10 mouse cellular contexts compared by ENCODE assay signal in genomic region chr10:38381873-38382296, GRCm38 (mm10).
DNase-seq lines count a peak whose midpoint lies in the region; ATAC-seq and TF ChIP-seq lines count a peak whose summit lies in the region.
"Had no signal": no experiment of that assay in that cellular context is flagged by ENCODE, and none has a peak within 500 bp of the region (broad histone marks: within the 10 kb centered on the region; RNA-seq: fewer than 3 reads in every experiment).

No protein-coding gene starts in this region.

- WGBS in hindbrain, embryonic 13.5 days, result 78% methylated on average over 7 of the region's 7 CpGs
- 92% methylated on average over 7 of the region's 7 CpGs for WGBS in hindbrain, embryonic 11.5 days
- 87% methylated on average over 7 of the region's 7 CpGs for WGBS in forebrain, embryonic 14.5 days
- 86% methylated on average over 7 of the region's 7 CpGs for WGBS in neural tube, embryonic 15.5 days
- WGBS in kidney, adult 2 months, result 91% methylated on average over 7 of the region's 7 CpGs

- no peaks in the 10 kb centered on the region for H3K27me3 ChIP-seq in hindbrain, embryonic 13.5 days
- H3K27me3 ChIP-seq in hindbrain, embryonic 11.5 days (ENCODE audit: control insufficient read depth, insufficient read depth, low read length), result no peaks in the 10 kb centered on the region
- H3K27me3 ChIP-seq in forebrain, embryonic 14.5 days (replicated peaks; ENCODE audit: control insufficient read depth, insufficient read depth, low read length), result no peaks in the 10 kb centered on the region
- H3K27me3 ChIP-seq in neural tube, embryonic 15.5 days (replicated peaks), result no peaks in the 10 kb centered on the region
- no peaks in the 10 kb centered on the region for H3K27me3 ChIP-seq in kidney, adult 2 months (replicated peaks; ENCODE audit: control insufficient read depth, insufficient read depth, low read length)
- H3K27me3 ChIP-seq: heart, embryonic 13.5 days; megakaryocyte, embryonic 14.5 days had no signal

- no peak overlapping the region for H3K4me2 ChIP-seq in hindbrain, embryonic 13.5 days
- no peak overlapping the region for H3K4me2 ChIP-seq in hindbrain, embryonic 11.5 days (replicated peaks; ENCODE audit: low read depth, low read length)
- H3K4me2 ChIP-seq in forebrain, embryonic 14.5 days (ENCODE audit: low read length), result no peak overlapping the region
- H3K4me2 ChIP-seq in neural tube, embryonic 15.5 days, result no peak overlapping the region
- H3K4me2 ChIP-seq: heart, embryonic 13.5 days had no signal

- DNase-seq in hindbrain, embryonic 11.5 days (ENCODE audit: low spot score), result no peak
- peak; percentile 67 to 72 for DNase-seq in right cerebral cortex, postnatal 10 days (ENCODE audit: low spot score in 2 of 2)
- no peak for DNase-seq in right cerebral cortex, postnatal 36 days (ENCODE audit: low spot score in 2 of 2)
- DNase-seq in forebrain, embryonic 14.5 days (ENCODE audit: low spot score), result peak; percentile 48
- no peak for DNase-seq in kidney, adult 2 months

- H3K4me1 ChIP-seq in hindbrain, embryonic 13.5 days (replicated peaks), result no peaks in the 10 kb centered on the region
- no peaks in the 10 kb centered on the region for H3K4me1 ChIP-seq in hindbrain, embryonic 11.5 days (replicated peaks; ENCODE audit: control insufficient read depth, insufficient read depth, low read length)
- H3K4me1 ChIP-seq in forebrain, embryonic 14.5 days (ENCODE audit: control insufficient read depth, insufficient read depth, low read length), result 0 out of 2 replicates have a peak, but pooled peaks cover 2% of the 10 kb centered on the region
- no peaks in the 10 kb centered on the region for H3K4me1 ChIP-seq in neural tube, embryonic 15.5 days
- H3K4me1 ChIP-seq in kidney, adult 2 months (ENCODE audit: control insufficient read depth, insufficient read depth, low read length), result no peaks in the 10 kb centered on the region
- H3K4me1 ChIP-seq: heart, embryonic 13.5 days; megakaryocyte, embryonic 14.5 days had no signal

- TF ChIP-seq POLR2A in kidney, adult 2 months (IDR thresholded peaks at IDR 0.05; ENCODE audit: low read depth, low read length), result no peak

- peak; percentile 68 for ATAC-seq in hindbrain, embryonic 13.5 days (ENCODE audit: low FRiP score)
- no peak for ATAC-seq in hindbrain, embryonic 11.5 days (ENCODE audit: low FRiP score)
- ATAC-seq in forebrain, embryonic 14.5 days, result peak; percentile 60
- ATAC-seq in neural tube, embryonic 15.5 days (ENCODE audit: low FRiP score), result peak; percentile 76
- ATAC-seq in megakaryocyte, adult 5-6 weeks (ENCODE audit: poor library complexity, severe bottlenecking), result no peak

- H3K27ac ChIP-seq in hindbrain, embryonic 13.5 days, result no peak overlapping the region
- H3K27ac ChIP-seq in hindbrain, embryonic 11.5 days (ENCODE audit: low read depth, low read length), result no peak overlapping the region
- H3K27ac ChIP-seq in forebrain, embryonic 14.5 days (ENCODE audit: low read depth, low read length), result no peak overlapping the region
- peak overlapping the region; percentile 28; the same call in 1 of the 2 replicates for H3K27ac ChIP-seq in neural tube, embryonic 15.5 days (replicated peaks)
- no peak overlapping the region for H3K27ac ChIP-seq in kidney, adult 2 months (ENCODE audit: insufficient read depth, low read depth, low read length)
- H3K27ac ChIP-seq: heart, embryonic 13.5 days had no signal

- no peaks in the 10 kb centered on the region for H3K36me3 ChIP-seq in hindbrain, embryonic 13.5 days
- H3K36me3 ChIP-seq in hindbrain, embryonic 11.5 days (ENCODE audit: control insufficient read depth, insufficient read depth, low read length), result no peaks in the 10 kb centered on the region
- H3K36me3 ChIP-seq in forebrain, embryonic 14.5 days (ENCODE audit: control insufficient read depth, insufficient read depth, low read length), result no peaks in the 10 kb centered on the region
- no peaks in the 10 kb centered on the region for H3K36me3 ChIP-seq in neural tube, embryonic 15.5 days
- H3K36me3 ChIP-seq in kidney, adult 2 months (ENCODE audit: control insufficient read depth, insufficient read depth, low read length), result no peaks in the 10 kb centered on the region
- H3K36me3 ChIP-seq: heart, embryonic 13.5 days had no signal

- H3K4me3 ChIP-seq in hindbrain, embryonic 13.5 days, result no peak overlapping the region
- no peak overlapping the region for H3K4me3 ChIP-seq in hindbrain, embryonic 11.5 days (ENCODE audit: low read depth, low read length)
- no peak overlapping the region for H3K4me3 ChIP-seq in forebrain, embryonic 14.5 days (ENCODE audit: low read depth, low read length)
- no peak overlapping the region for H3K4me3 ChIP-seq in neural tube, embryonic 15.5 days (replicated peaks)
- no peak overlapping the region for H3K4me3 ChIP-seq in kidney, adult 2 months (ENCODE audit: insufficient read depth, low read depth, low read length)
- H3K4me3 ChIP-seq: heart, embryonic 13.5 days; megakaryocyte, embryonic 14.5 days had no signal

- TF ChIP-seq CTCF in kidney, adult 2 months (conservative IDR thresholded peaks at IDR 0.05; ENCODE audit: insufficient read depth, insufficient read length, low read depth, low read length), result no peak

- no peak overlapping the region for H3K9ac ChIP-seq in hindbrain, embryonic 13.5 days
- no peak overlapping the region for H3K9ac ChIP-seq in hindbrain, embryonic 11.5 days (ENCODE audit: low read depth, low read length)
- no peak overlapping the region for H3K9ac ChIP-seq in forebrain, embryonic 14.5 days (ENCODE audit: low read length)
- H3K9ac ChIP-seq in neural tube, embryonic 15.5 days (replicated peaks), result no peak overlapping the region
- H3K9ac ChIP-seq: heart, embryonic 13.5 days had no signal

- no peaks in the 10 kb centered on the region for H3K9me3 ChIP-seq in hindbrain, embryonic 13.5 days
- H3K9me3 ChIP-seq in hindbrain, embryonic 11.5 days (ENCODE audit: control insufficient read depth, low read length), result no peaks in the 10 kb centered on the region
- no peaks in the 10 kb centered on the region for H3K9me3 ChIP-seq in forebrain, embryonic 14.5 days (replicated peaks; ENCODE audit: control insufficient read depth, low read length)
- no peaks in the 10 kb centered on the region for H3K9me3 ChIP-seq in neural tube, embryonic 15.5 days (replicated peaks)
- H3K9me3 ChIP-seq: heart, embryonic 13.5 days had no signal

Comparison
In these comparisons a context has a peak if more than half of its experiments do, and no peak if none do; other contexts are left out.
1. ATAC-seq: peak in hindbrain, embryonic 13.5 days (single experiment), forebrain, embryonic 14.5 days (single experiment) and neural tube, embryonic 15.5 days (single experiment); none in hindbrain, embryonic 11.5 days (single experiment) and megakaryocyte, adult 5-6 weeks (single experiment).
2. DNase-seq: peak in right cerebral cortex, postnatal 10 days (2 of 2) and forebrain, embryonic 14.5 days (single experiment); none in hindbrain, embryonic 11.5 days (single experiment), right cerebral cortex, postnatal 36 days (0 of 2) and kidney, adult 2 months (single experiment).